Mouse (Mus musculus) ovary, postnatal 14 days (tissue): ENCODE data around the gene Zfp658.

Source experiments
- DNase-seq: peaks from one replicate; pipeline ENCODE4 v3.0.0; 2022; ENCODE audit warnings: low spot score

Gene Zfp658

GRCm38 (mm10) chr7:43580526-43580925, 18.5 kb downstream of the Zfp658 start:
- no peak for DNase-seq

DNA sequence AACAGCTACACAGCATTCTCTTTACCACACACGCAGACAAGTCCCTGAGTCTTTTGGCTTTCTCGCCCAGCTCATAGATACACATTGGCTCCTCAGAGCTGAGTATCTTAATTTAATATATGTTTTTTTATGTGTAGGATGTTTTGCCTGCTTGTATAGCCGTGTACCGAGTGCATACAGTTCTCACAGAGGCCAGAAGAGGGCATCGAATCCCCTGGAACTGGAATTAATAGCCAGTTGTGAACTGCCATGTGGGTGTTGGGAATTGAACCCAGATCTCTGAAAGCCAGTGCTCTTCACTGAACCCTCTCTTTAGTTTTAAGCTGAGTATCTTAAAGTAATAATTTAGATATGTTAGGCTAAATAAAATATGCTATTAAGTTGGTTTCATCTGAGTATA, 22.7 kb downstream of the Zfp658 start:
- DNase-seq: no peak

DNA sequence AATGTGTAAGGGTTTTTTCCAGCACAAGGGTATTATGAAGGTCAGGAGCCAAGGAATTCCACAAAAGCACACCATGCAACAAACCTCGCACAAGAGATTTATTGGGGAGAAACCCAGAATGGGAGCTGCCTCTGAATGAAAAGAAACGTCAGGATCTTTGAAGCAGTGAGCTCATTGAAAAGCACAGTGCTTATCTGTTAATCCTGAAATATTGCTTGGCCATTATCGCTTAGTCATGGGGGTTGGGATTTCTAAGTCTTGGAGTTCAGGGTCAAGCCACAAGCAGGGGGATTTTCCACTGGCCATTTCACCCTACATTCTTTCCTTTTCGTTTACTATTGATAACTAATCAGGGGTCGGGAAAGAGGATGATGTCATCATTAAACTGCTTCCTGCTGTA, 39.8 kb downstream of the Zfp658 start:
- no peak for DNase-seq

GRCm38 (mm10) chr7:43606896-43607742, 45.1 kb downstream of the Zfp658 start, which contains the start of gene Zfp819:
Gene Zfp819, plus strand, starts transcription at chr7:43607169.
- DNase-seq: peak; percentile 42

GRCm38 (mm10) chr7:43607743-43608287, 45.8 kb downstream of the Zfp658 start:
- no peak for DNase-seq

GRCm38 (mm10) chr7:43608316-43608824, 46.3 kb downstream of the Zfp658 start:
- DNase-seq: no peak

GRCm38 (mm10) chr7:43613816-43614551, 51.9 kb downstream of the Zfp658 start:
- DNase-seq: no peak

GRCm38 (mm10) chr7:43622927-43623326, 60.9 kb downstream of the Zfp658 start:
- no peak for DNase-seq

GRCm38 (mm10) chr7:43623819-43624218, 61.8 kb downstream of the Zfp658 start:
- no peak for DNase-seq
